In genomic region chrX:87655644-87656043, GRCm38 (mm10) we compare ENCODE assay signal across 14 mouse cellular contexts.
DNase-seq lines count a peak whose midpoint lies in the region; ATAC-seq and TF ChIP-seq lines count a peak whose summit lies in the region.
"Had no signal": no experiment of that assay in that cellular context is flagged by ENCODE, and none has a peak within 500 bp of the region (broad histone marks: within the 10 kb centered on the region; RNA-seq: fewer than 3 reads in every experiment).

No protein-coding gene starts in this region.

- no peak for TF ChIP-seq POLR2A in limb, embryonic 14.5 days (IDR thresholded peaks at IDR 0.05; ENCODE audit: borderline replicate concordance, extremely low read depth, insufficient read depth, insufficient read length)

- H3K9me3 ChIP-seq in hindbrain, embryonic 11.5 days (ENCODE audit: control insufficient read depth, low read length) = no peaks in the 10 kb centered on the region
- no peaks in the 10 kb centered on the region for H3K9me3 ChIP-seq in hindbrain, embryonic 16.5 days (ENCODE audit: control insufficient read depth, low read length)
- no peaks in the 10 kb centered on the region for H3K9me3 ChIP-seq in limb, embryonic 14.5 days (ENCODE audit: control insufficient read depth, low read length)
- no peaks in the 10 kb centered on the region for H3K9me3 ChIP-seq in limb, embryonic 10.5 days (replicated peaks)
- no peaks in the 10 kb centered on the region for H3K9me3 ChIP-seq in heart, embryonic 10.5 days
- H3K9me3 ChIP-seq: liver, embryonic 12.5 days had no signal

- H3K4me3 ChIP-seq in hindbrain, embryonic 11.5 days (ENCODE audit: low read depth, low read length) = no peak overlapping the region
- no peak overlapping the region for H3K4me3 ChIP-seq in hindbrain, embryonic 16.5 days (ENCODE audit: low read length)
- no peak overlapping the region for H3K4me3 ChIP-seq in limb, embryonic 14.5 days (replicated peaks; ENCODE audit: low read length)
- H3K4me3 ChIP-seq in limb, embryonic 10.5 days = no peak overlapping the region
- H3K4me3 ChIP-seq in heart, embryonic 10.5 days = no peak overlapping the region
- H3K4me3 ChIP-seq: erythroblast, embryonic 14.5 days; liver, embryonic 12.5 days had no signal

- H3K4me2 ChIP-seq in hindbrain, embryonic 11.5 days (replicated peaks; ENCODE audit: low read depth, low read length) = no peak overlapping the region
- H3K4me2 ChIP-seq in hindbrain, embryonic 16.5 days (ENCODE audit: low read length) = no peak overlapping the region
- H3K4me2 ChIP-seq in limb, embryonic 14.5 days (replicated peaks; ENCODE audit: low read depth, low read length, severe bottlenecking) = no peak overlapping the region
- H3K4me2 ChIP-seq: liver, embryonic 12.5 days had no signal

- no peaks in the 10 kb centered on the region for H3K36me3 ChIP-seq in hindbrain, embryonic 11.5 days (ENCODE audit: control insufficient read depth, insufficient read depth, low read length)
- no peaks in the 10 kb centered on the region for H3K36me3 ChIP-seq in hindbrain, embryonic 16.5 days (ENCODE audit: control insufficient read depth, insufficient read depth, low read length)
- H3K36me3 ChIP-seq in limb, embryonic 14.5 days (ENCODE audit: control insufficient read depth, insufficient read depth, low read length) = no peaks in the 10 kb centered on the region
- H3K36me3 ChIP-seq in limb, embryonic 10.5 days = no peaks in the 10 kb centered on the region
- H3K36me3 ChIP-seq in heart, embryonic 10.5 days = no peaks in the 10 kb centered on the region
- H3K36me3 ChIP-seq: liver, embryonic 12.5 days had no signal

- 39% methylated on average over 2 of the region's 2 CpGs for WGBS in hindbrain, embryonic 11.5 days
- 31% methylated on average over 2 of the region's 2 CpGs for WGBS in hindbrain, embryonic 16.5 days
- 38% methylated on average over 2 of the region's 2 CpGs for WGBS in limb, embryonic 14.5 days
- 42% methylated on average over 2 of the region's 2 CpGs for WGBS in limb, embryonic 10.5 days
- 36% methylated on average over 2 of the region's 2 CpGs for WGBS in heart, embryonic 10.5 days

- no peak overlapping the region for H3K27ac ChIP-seq in hindbrain, embryonic 11.5 days (ENCODE audit: low read depth, low read length)
- H3K27ac ChIP-seq in hindbrain, embryonic 16.5 days (ENCODE audit: low read depth, low read length) = no peak overlapping the region
- no peak overlapping the region for H3K27ac ChIP-seq in limb, embryonic 14.5 days (replicated peaks; ENCODE audit: low read depth, low read length)
- no peak overlapping the region for H3K27ac ChIP-seq in limb, embryonic 10.5 days
- no peak overlapping the region for H3K27ac ChIP-seq in heart, embryonic 10.5 days
- H3K27ac ChIP-seq: liver, embryonic 12.5 days had no signal

- no peaks in the 10 kb centered on the region for H3K4me1 ChIP-seq in hindbrain, embryonic 11.5 days (replicated peaks; ENCODE audit: control insufficient read depth, insufficient read depth, low read length)
- no peaks in the 10 kb centered on the region for H3K4me1 ChIP-seq in hindbrain, embryonic 16.5 days (ENCODE audit: control insufficient read depth, insufficient read depth, low read depth, low read length)
- no peaks in the 10 kb centered on the region for H3K4me1 ChIP-seq in limb, embryonic 14.5 days (ENCODE audit: control insufficient read depth, insufficient read depth, low read length)
- no peaks in the 10 kb centered on the region for H3K4me1 ChIP-seq in limb, embryonic 10.5 days
- H3K4me1 ChIP-seq in heart, embryonic 10.5 days = no peaks in the 10 kb centered on the region
- H3K4me1 ChIP-seq: liver, embryonic 12.5 days had no signal

- H3K27me3 ChIP-seq in hindbrain, embryonic 11.5 days (ENCODE audit: control insufficient read depth, insufficient read depth, low read length) = no peaks in the 10 kb centered on the region
- no peaks in the 10 kb centered on the region for H3K27me3 ChIP-seq in hindbrain, embryonic 16.5 days (replicated peaks; ENCODE audit: control insufficient read depth, insufficient read depth, low read length)
- no peaks in the 10 kb centered on the region for H3K27me3 ChIP-seq in limb, embryonic 14.5 days (ENCODE audit: control insufficient read depth, insufficient read depth, low read length)
- H3K27me3 ChIP-seq in limb, embryonic 10.5 days (ENCODE audit: low read depth, poor library complexity, severe bottlenecking) = no peaks in the 10 kb centered on the region
- H3K27me3 ChIP-seq in heart, embryonic 10.5 days (ENCODE audit: insufficient read depth, poor library complexity, severe bottlenecking) = no peaks in the 10 kb centered on the region
- H3K27me3 ChIP-seq: liver, embryonic 12.5 days had no signal

- ATAC-seq in hindbrain, embryonic 11.5 days (ENCODE audit: low FRiP score) = no peak
- no peak for ATAC-seq in hindbrain, embryonic 16.5 days
- no peak for ATAC-seq in limb, embryonic 14.5 days (ENCODE audit: low FRiP score, low read depth)
- no peak for ATAC-seq in CD4-positive, CD25-positive, alpha-beta regulatory T cell, adult 4 months
- ATAC-seq: inflammation-experienced regulatory T-cells, adult 6 months; liver, embryonic 12.5 days had no signal

- peak; percentile 0 for DNase-seq in hindbrain, embryonic 11.5 days (ENCODE audit: low spot score)
- DNase-seq in limb, embryonic 14.5 days (ENCODE audit: low spot score) = peak; percentile 10
- DNase-seq in limb, embryonic 10.5 days (ENCODE audit: low spot score) = no peak
- peak; percentile 20 for DNase-seq in MEL-GATA-1-ER (ENCODE audit: extremely low read depth, low read depth)
- DNase-seq in embryo, embryonic 10.5 days (ENCODE audit: low spot score) = peak; percentile 7
- no peak for DNase-seq in heart, embryonic 10.5 days (ENCODE audit: low spot score)
- DNase-seq: adrenal gland, adult 8-10 months; gastrocnemius, postnatal 10 days; layer of hippocampus, postnatal 36 days had no signal

- H3K9ac ChIP-seq in hindbrain, embryonic 11.5 days (ENCODE audit: low read depth, low read length) = no peak overlapping the region
- H3K9ac ChIP-seq in hindbrain, embryonic 16.5 days (ENCODE audit: low read depth, low read length) = no peak overlapping the region
- no peak overlapping the region for H3K9ac ChIP-seq in limb, embryonic 14.5 days (ENCODE audit: low read depth, low read length, severe bottlenecking)
- H3K9ac ChIP-seq: liver, embryonic 12.5 days had no signal

Comparison
In these comparisons a context has a peak if more than half of its experiments do, and no peak if none do; other contexts are left out.
1. DNase-seq: peak in hindbrain, embryonic 11.5 days (single experiment), limb, embryonic 14.5 days (single experiment), MEL-GATA-1-ER (single experiment) and embryo, embryonic 10.5 days (single experiment); none in limb, embryonic 10.5 days (single experiment) and heart, embryonic 10.5 days (single experiment).